Mouse (Mus musculus): ENCODE data around the gene Angel1. TPM values are rescaled to one million over a fixed set of nuclear protein-coding genes. Genes with fewer than 3 reads are reported as not detected.

Gene Angel1
- polyA plus RNA-seq, 1 experiment from 2014 or later = 10.0 TPM

GRCm38 (mm10) chr12:86716962-86717361 is 9.3 kb downstream of the Angel1 start:
- ATAC-seq (ENCODE audit: low read depth) = no peak
- no peak overlapping the region for H3K9ac ChIP-seq (replicated peaks; ENCODE audit: low read depth, low read length)
- no peak overlapping the region for H3K27ac ChIP-seq (ENCODE audit: low read depth, low read length)
- no peaks in the 10 kb centered on the region for H3K4me1 ChIP-seq (ENCODE audit: control insufficient read depth, insufficient read depth, low read length)
- no peak overlapping the region for H3K4me3 ChIP-seq (ENCODE audit: low read depth, low read length)
- WGBS = 94% methylated on average over 11 of the region's 11 CpGs
- no peak overlapping the region for H3K4me2 ChIP-seq (ENCODE audit: low read depth, low read length)
- no peaks in the 10 kb centered on the region for H3K36me3 ChIP-seq (ENCODE audit: control insufficient read depth, insufficient read depth, low read length)
- H3K27me3 ChIP-seq (ENCODE audit: control insufficient read depth, insufficient read depth, low read length) = no peaks in the 10 kb centered on the region
- H3K9me3 ChIP-seq (ENCODE audit: control insufficient read depth, low read length) = no peaks in the 10 kb centered on the region

GRCm38 (mm10) chr12:86715401-86715800 is 10.9 kb downstream of the Angel1 start:
- H3K9me3 ChIP-seq (ENCODE audit: control insufficient read depth, low read length) = no peaks in the 10 kb centered on the region
- H3K9ac ChIP-seq (replicated peaks; ENCODE audit: low read depth, low read length) = no peak overlapping the region
- no peak overlapping the region for H3K27ac ChIP-seq (ENCODE audit: low read depth, low read length)
- no peaks in the 10 kb centered on the region for H3K36me3 ChIP-seq (ENCODE audit: control insufficient read depth, insufficient read depth, low read length)
- no peak for ATAC-seq (ENCODE audit: low read depth)
- WGBS = 53% methylated on average over 5 of the region's 5 CpGs
- no peak overlapping the region for H3K4me2 ChIP-seq (ENCODE audit: low read depth, low read length)
- H3K4me1 ChIP-seq (ENCODE audit: control insufficient read depth, insufficient read depth, low read length) = no peaks in the 10 kb centered on the region
- no peak overlapping the region for H3K4me3 ChIP-seq (ENCODE audit: low read depth, low read length)
- no peaks in the 10 kb centered on the region for H3K27me3 ChIP-seq (ENCODE audit: control insufficient read depth, insufficient read depth, low read length)

GRCm38 (mm10) chr12:86714026-86714425 is 12.2 kb downstream of the Angel1 start:
- Histone ChIP-seq H3K9me3 (ENCODE audit: control insufficient read depth, low read length) (no peaks in the 10 kb centered on the region), H3K9ac (replicated peaks; ENCODE audit: low read depth, low read length) (no peak overlapping the region), H3K4me3 (ENCODE audit: low read depth, low read length) (no peak overlapping the region), H3K4me2 (ENCODE audit: low read depth, low read length) (no peak overlapping the region), H3K4me1 (ENCODE audit: control insufficient read depth, insufficient read depth, low read length) (no peaks in the 10 kb centered on the region), H3K27me3 (ENCODE audit: control insufficient read depth, insufficient read depth, low read length) (no peaks in the 10 kb centered on the region), H3K27ac (ENCODE audit: low read depth, low read length) (no peak overlapping the region), H3K36me3 (ENCODE audit: control insufficient read depth, insufficient read depth, low read length) (no peaks in the 10 kb centered on the region)
- no peak for ATAC-seq (ENCODE audit: low read depth)
- 75% methylated on average over 5 of the region's 5 CpGs for WGBS

GRCm38 (mm10) chr12:86705843-86706242 is 20.4 kb downstream of the Angel1 start:
- ATAC-seq (ENCODE audit: low read depth) = no peak
- Histone ChIP-seq H3K4me3 (ENCODE audit: low read depth, low read length) (no peak overlapping the region), H3K27ac (ENCODE audit: low read depth, low read length) (no peak overlapping the region), H3K9ac (replicated peaks; ENCODE audit: low read depth, low read length) (no peak overlapping the region), H3K4me2 (ENCODE audit: low read depth, low read length) (no peak overlapping the region), H3K27me3 (ENCODE audit: control insufficient read depth, insufficient read depth, low read length) (no peaks in the 10 kb centered on the region), H3K9me3 (ENCODE audit: control insufficient read depth, low read length) (no peaks in the 10 kb centered on the region), H3K4me1 (ENCODE audit: control insufficient read depth, insufficient read depth, low read length) (no peaks in the 10 kb centered on the region), H3K36me3 (ENCODE audit: control insufficient read depth, insufficient read depth, low read length) (no peaks in the 10 kb centered on the region)
- 79% methylated on average over 5 of the region's 5 CpGs for WGBS

- no peak overlapping the region for H3K9ac ChIP-seq (replicated peaks; ENCODE audit: low read depth, low read length)
- WGBS = 84% methylated on average over 3 of the region's 3 CpGs
- H3K27ac ChIP-seq (ENCODE audit: low read depth, low read length) = no peak overlapping the region
- no peaks in the 10 kb centered on the region for H3K36me3 ChIP-seq (ENCODE audit: control insufficient read depth, insufficient read depth, low read length)
- no peaks in the 10 kb centered on the region for H3K9me3 ChIP-seq (ENCODE audit: control insufficient read depth, low read length)
- H3K4me3 ChIP-seq (ENCODE audit: low read depth, low read length) = no peak overlapping the region
- no peak for ATAC-seq (ENCODE audit: low read depth)
- no peak overlapping the region for H3K4me2 ChIP-seq (ENCODE audit: low read depth, low read length)
- peaks cover 5% of the 10 kb centered on the region; the same call in 1 of the 2 replicates for H3K4me1 ChIP-seq (ENCODE audit: control insufficient read depth, insufficient read depth, low read length)
- H3K27me3 ChIP-seq (ENCODE audit: control insufficient read depth, insufficient read depth, low read length) = no peaks in the 10 kb centered on the region
These were observed 23.6 kb downstream of the Angel1 start for GRCm38 (mm10) chr12:86702690-86703089.

GRCm38 (mm10) chr12:86701491-86701890 is 24.8 kb downstream of the Angel1 start:
- Histone ChIP-seq H3K27me3 (ENCODE audit: control insufficient read depth, insufficient read depth, low read length) (no peaks in the 10 kb centered on the region), H3K4me2 (ENCODE audit: low read depth, low read length) (no peak overlapping the region), H3K4me3 (ENCODE audit: low read depth, low read length) (no peak overlapping the region), H3K9me3 (ENCODE audit: control insufficient read depth, low read length) (no peaks in the 10 kb centered on the region), H3K9ac (replicated peaks; ENCODE audit: low read depth, low read length) (no peak overlapping the region), H3K4me1 (ENCODE audit: control insufficient read depth, insufficient read depth, low read length) (peaks cover 5% of the 10 kb centered on the region; the same call in 1 of the 2 replicates), H3K36me3 (ENCODE audit: control insufficient read depth, insufficient read depth, low read length) (no peaks in the 10 kb centered on the region), H3K27ac (ENCODE audit: low read depth, low read length) (no peak overlapping the region; the same call in 1 of the 2 replicates)
- ATAC-seq (ENCODE audit: low read depth) = no peak
- 88% methylated on average over 4 of the region's 4 CpGs for WGBS

GRCm38 (mm10) chr12:86700927-86701310 is 25.3 kb downstream of the Angel1 start:
- Histone ChIP-seq H3K9ac (replicated peaks; ENCODE audit: low read depth, low read length) (no peak overlapping the region), H3K9me3 (ENCODE audit: control insufficient read depth, low read length) (no peaks in the 10 kb centered on the region), H3K27ac (ENCODE audit: low read depth, low read length) (peak overlapping the region; percentile 70), H3K36me3 (ENCODE audit: control insufficient read depth, insufficient read depth, low read length) (no peaks in the 10 kb centered on the region), H3K4me3 (ENCODE audit: low read depth, low read length) (no peak overlapping the region), H3K4me1 (ENCODE audit: control insufficient read depth, insufficient read depth, low read length) (peaks cover 5% of the 10 kb centered on the region; the same call in 1 of the 2 replicates), H3K4me2 (ENCODE audit: low read depth, low read length) (no peak overlapping the region), H3K27me3 (ENCODE audit: control insufficient read depth, insufficient read depth, low read length) (no peaks in the 10 kb centered on the region)
- 72% methylated on average over 4 of the region's 4 CpGs for WGBS
- no peak for ATAC-seq (ENCODE audit: low read depth)

- ATAC-seq (ENCODE audit: low read depth) = peak; percentile 62
- H3K4me2 ChIP-seq (ENCODE audit: low read depth, low read length) = 0 out of 2 replicates have a peak overlapping the region, but pooled peaks have one; percentile 14
- 23% methylated on average over 19 of the region's 19 CpGs for whole genome bisulfite sequencing
These were observed 26.0 kb downstream of the Angel1 start for GRCm38 (mm10) chr12:86699965-86700926.

GRCm38 (mm10) chr12:86698537-86698936 is 27.7 kb downstream of the Angel1 start:
- peaks cover 5% of the 10 kb centered on the region; the same call in 1 of the 2 replicates for H3K4me1 ChIP-seq (ENCODE audit: control insufficient read depth, insufficient read depth, low read length)
- H3K4me3 ChIP-seq (ENCODE audit: low read depth, low read length) = no peak overlapping the region
- no peaks in the 10 kb centered on the region for H3K27me3 ChIP-seq (ENCODE audit: control insufficient read depth, insufficient read depth, low read length)
- peaks cover 10% of the 10 kb centered on the region; the same call in 1 of the 2 replicates for H3K36me3 ChIP-seq (ENCODE audit: control insufficient read depth, insufficient read depth, low read length)
- H3K9ac ChIP-seq (replicated peaks; ENCODE audit: low read depth, low read length) = no peak overlapping the region
- ATAC-seq (ENCODE audit: low read depth) = no peak
- H3K4me2 ChIP-seq (ENCODE audit: low read depth, low read length) = no peak overlapping the region
- no peaks in the 10 kb centered on the region for H3K9me3 ChIP-seq (ENCODE audit: control insufficient read depth, low read length)
- peak overlapping the region; percentile 10; the same call in 1 of the 2 replicates for H3K27ac ChIP-seq (ENCODE audit: low read depth, low read length)

More at GRCm38 (mm10) chr12:86699965-86700926, 26.0 kb downstream of the Angel1 start:
- peak overlapping the region; percentile 21; the same call in 1 of the 2 replicates for H3K9ac ChIP-seq (replicated peaks; ENCODE audit: low read depth, low read length)
- H3K4me3 ChIP-seq (ENCODE audit: low read depth, low read length) = no peak overlapping the region
- H3K9me3 ChIP-seq (ENCODE audit: control insufficient read depth, low read length) = no peaks in the 10 kb centered on the region
- no peaks in the 10 kb centered on the region for H3K36me3 ChIP-seq (ENCODE audit: control insufficient read depth, insufficient read depth, low read length)
- H3K27ac ChIP-seq (ENCODE audit: low read depth, low read length) = peak overlapping the region; percentile 70
- H3K4me1 ChIP-seq (ENCODE audit: control insufficient read depth, insufficient read depth, low read length) = peaks cover 5% of the 10 kb centered on the region; the same call in 1 of the 2 replicates
- H3K27me3 ChIP-seq (ENCODE audit: control insufficient read depth, insufficient read depth, low read length) = no peaks in the 10 kb centered on the region

Measured in neural tube, embryonic 14.5 days (tissue).